Mouse (Mus musculus) lung, postnatal 0 days (tissue): ENCODE results near the gene Dpp9.

Experiments used
- CTCF ChIP-seq: IDR thresholded peaks from 2 replicates; pipeline ENCODE4 v1.5.1; 2016; ENCODE audit warnings: antibody characterized with exemption, mild to moderate bottlenecking
- EP300 ChIP-seq: IDR thresholded peaks from 2 replicates; pipeline ENCODE4 v1.6.1; 2016; ENCODE audit warnings: antibody characterized with exemption, mild to moderate bottlenecking, control low read depth

DNA sequence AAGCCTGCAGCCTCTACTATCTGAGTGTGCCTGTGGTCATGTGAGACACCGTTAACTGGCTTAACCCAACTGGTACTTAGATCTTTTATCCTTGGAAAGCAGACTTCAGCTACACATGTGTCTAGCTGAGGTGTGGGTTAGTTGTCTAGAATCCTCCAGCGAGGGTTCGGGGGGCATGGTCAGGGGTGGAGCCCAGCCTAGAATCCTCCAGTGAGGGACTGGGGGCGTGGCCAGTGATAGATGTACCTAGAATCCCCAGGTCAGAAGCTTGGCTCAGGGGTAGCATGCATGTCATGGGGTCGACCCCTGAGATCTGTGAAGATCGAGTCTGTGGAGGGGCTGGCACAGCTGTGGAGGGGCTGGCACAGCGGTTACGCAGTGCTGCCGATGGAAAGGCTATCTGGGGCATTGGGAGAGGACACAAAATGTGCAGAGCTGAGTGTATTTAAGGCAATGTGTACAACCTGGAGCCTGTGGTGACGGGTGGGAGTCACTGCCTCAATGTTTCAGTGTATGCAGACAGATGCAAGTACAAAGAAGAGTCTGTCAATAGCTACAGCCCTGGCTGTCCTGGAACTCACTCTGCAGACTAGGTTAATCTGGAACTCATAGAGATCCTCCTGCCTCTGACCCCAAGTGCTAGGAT, 45.2 kb downstream of the Dpp9 start:
- TF ChIP-seq CTCF (no peak), EP300 (no peak)
